Mouse (Mus musculus) midbrain, embryonic 15.5 days (tissue): ENCODE measurements at regions not wholly inside any gene's neighbourhood (a gene's known extent, or its start where the extent isn't known, plus 50 kb on each side); places are given as distances from the start of the nearest gene placed in this dataset.

Experiments used
- ATAC-seq: fragments of 200-750 bp; cut with Nextera tagmentation; replicated peaks from 2 replicates; pipeline ENCODE4 v1.8.0; 2017; ENCODE audit warnings: moderate TSS enrichment
- H3K27ac ChIP-seq: fragments of 300-500 bp; sonication (generic); 2 replicates; pipeline ENCODE4 v1.5.1; 2015; ENCODE audit warnings: mild to moderate bottlenecking, inconsistent platforms
- H3K27me3 ChIP-seq: fragments of 300-500 bp; sonication (generic); replicated peaks from 2 replicates; pipeline ENCODE4 v1.6.1; 2015; ENCODE audit warnings: inconsistent platforms
- H3K36me3 ChIP-seq: fragments of 300-500 bp; sonication (generic); replicated peaks from 2 replicates; pipeline ENCODE4 v1.6.1; 2015; ENCODE audit warnings: inconsistent platforms
- H3K4me1 ChIP-seq: fragments of 300-500 bp; sonication (generic); 2 replicates; pipeline ENCODE4 v1.6.1; 2015; ENCODE audit warnings: inconsistent platforms
- H3K4me2 ChIP-seq: fragments of 300-500 bp; sonication (generic); 2 replicates; pipeline ENCODE4 v1.6.1; 2015; ENCODE audit warnings: inconsistent platforms, mild to moderate bottlenecking, moderate library complexity
- H3K4me3 ChIP-seq: fragments of 300-500 bp; sonication (generic); 2 replicates; pipeline ENCODE4 v1.5.1; 2015; ENCODE audit warnings: mild to moderate bottlenecking, inconsistent platforms
- H3K9ac ChIP-seq: fragments of 300-500 bp; sonication (generic); 2 replicates; pipeline ENCODE4 v1.6.1; 2015; ENCODE audit warnings: mild to moderate bottlenecking, inconsistent platforms
- H3K9me3 ChIP-seq: fragments of 300-500 bp; sonication (generic); 2 replicates; pipeline ENCODE4 v1.6.1; 2016; ENCODE audit warnings: inconsistent platforms
- WGBS: fragments of 180-500 bp; shearing (Covaris S2); methylation state at CpG from one replicate; pipeline ENCODE4 v1.1.7; 2015; ENCODE audit warnings: mixed read lengths; 5-methylcytosine and 5-hydroxymethylcytosine counted together

- Histone ChIP-seq H3K9ac (no peak overlapping the region), H3K4me2 (no peak overlapping the region), H3K36me3 (no peaks in the 10 kb centered on the region), H3K4me3 (no peak overlapping the region), H3K4me1 (no peaks in the 10 kb centered on the region), H3K27me3 (0 out of 2 replicates have a peak, but pooled peaks cover 6% of the 10 kb centered on the region), H3K27ac (no peak overlapping the region), H3K9me3 (no peaks in the 10 kb centered on the region)
- ATAC-seq: no peak
- 71% methylated on average over 11 of the region's 11 CpGs for WGBS
Observed at GRCm38 (mm10) chr13:53776421-53776820, 279.1 kb downstream of the Drd1 start.

GRCm38 (mm10) chr13:53775687-53776086 is 279.8 kb downstream of the Drd1 start:
- Histone ChIP-seq H3K9me3 (no peaks in the 10 kb centered on the region), H3K27ac (no peak overlapping the region), H3K27me3 (0 out of 2 replicates have a peak, but pooled peaks cover 6% of the 10 kb centered on the region), H3K36me3 (no peaks in the 10 kb centered on the region), H3K4me3 (no peak overlapping the region), H3K4me2 (no peak overlapping the region), H3K4me1 (no peaks in the 10 kb centered on the region), H3K9ac (no peak overlapping the region)
- WGBS: 35% methylated on average over 5 of the region's 5 CpGs
- ATAC-seq: no peak

GRCm38 (mm10) chr13:53764613-53765243 is 290.8 kb downstream of the Drd1 start:
- Histone ChIP-seq H3K4me3 (no peak overlapping the region), H3K4me1 (no peaks in the 10 kb centered on the region), H3K4me2 (no peak overlapping the region), H3K9me3 (no peaks in the 10 kb centered on the region), H3K27me3 (0 out of 2 replicates have a peak, but pooled peaks cover 7% of the 10 kb centered on the region), H3K9ac (no peak overlapping the region), H3K27ac (no peak overlapping the region), H3K36me3 (no peaks in the 10 kb centered on the region)
- WGBS: 23% methylated on average over 13 of the region's 13 CpGs
- ATAC-seq: peak; percentile 66; the same call in 1 of the 2 replicates

- Histone ChIP-seq H3K9ac (no peak overlapping the region), H3K4me3 (no peak overlapping the region), H3K27me3 (no peaks in the 10 kb centered on the region), H3K27ac (no peak overlapping the region), H3K4me2 (no peak overlapping the region), H3K36me3 (no peaks in the 10 kb centered on the region), H3K9me3 (no peaks in the 10 kb centered on the region), H3K4me1 (peaks cover 18% of the 10 kb centered on the region)
- 65% methylated on average over 13 of the region's 13 CpGs for WGBS
- ATAC-seq: no peak
Observed at GRCm38 (mm10) chr13:53757576-53758237, 284.8 kb upstream of the Msx2 start.

- 55% methylated on average over 13 of the region's 13 CpGs for WGBS
- H3K9ac ChIP-seq: no peak overlapping the region
- ATAC-seq: no peak
- H3K4me1 ChIP-seq: peaks cover 18% of the 10 kb centered on the region
- no peaks in the 10 kb centered on the region for H3K9me3 ChIP-seq
- H3K27me3 ChIP-seq: 0 out of 2 replicates have a peak, but pooled peaks cover under 1% of the 10 kb centered on the region
- H3K27ac ChIP-seq: no peak overlapping the region
- H3K4me3 ChIP-seq: no peak overlapping the region
- no peaks in the 10 kb centered on the region for H3K36me3 ChIP-seq
- H3K4me2 ChIP-seq: no peak overlapping the region
Observed at GRCm38 (mm10) chr13:53756970-53757530, 284.2 kb upstream of the Msx2 start.

GRCm38 (mm10) chr13:53755046-53755615 is 282.3 kb upstream of the Msx2 start:
- H3K4me3 ChIP-seq: no peak overlapping the region
- no peak overlapping the region for H3K9ac ChIP-seq
- no peak overlapping the region; the same call in 1 of the 2 replicates for H3K4me2 ChIP-seq
- H3K4me1 ChIP-seq: peaks cover 18% of the 10 kb centered on the region
- H3K27ac ChIP-seq: peak overlapping the region; percentile 5; the same call in 1 of the 2 replicates
- 0 out of 2 replicates have a peak, but pooled peaks cover 3% of the 10 kb centered on the region for H3K27me3 ChIP-seq
- H3K36me3 ChIP-seq: no peaks in the 10 kb centered on the region
- peak; percentile 75 for ATAC-seq
- WGBS: 30% methylated on average over 11 of the region's 11 CpGs
- no peaks in the 10 kb centered on the region for H3K9me3 ChIP-seq

- H3K27me3 ChIP-seq: 0 out of 2 replicates have a peak, but pooled peaks cover 3% of the 10 kb centered on the region
- no peak overlapping the region for H3K4me3 ChIP-seq
- 78% methylated on average over 6 of the region's 6 CpGs for WGBS
Observed at GRCm38 (mm10) chr13:53753049-53753448, 280.2 kb upstream of the Msx2 start.

GRCm38 (mm10) chr13:53740981-53741380 is 268.1 kb upstream of the Msx2 start:
- Histone ChIP-seq H3K4me1 (no peaks in the 10 kb centered on the region), H3K9ac (no peak overlapping the region), H3K4me2 (no peak overlapping the region), H3K27ac (no peak overlapping the region), H3K9me3 (no peaks in the 10 kb centered on the region), H3K36me3 (no peaks in the 10 kb centered on the region), H3K4me3 (no peak overlapping the region), H3K27me3 (no peaks in the 10 kb centered on the region)
- WGBS: 88% methylated on average over 6 of the region's 6 CpGs
- no peak for ATAC-seq

More at GRCm38 (mm10) chr13:53753049-53753448, 280.2 kb upstream of the Msx2 start:
- peaks cover 18% of the 10 kb centered on the region for H3K4me1 ChIP-seq
- H3K9ac ChIP-seq: no peak overlapping the region
- no peaks in the 10 kb centered on the region for H3K9me3 ChIP-seq
- no peak for ATAC-seq
- H3K36me3 ChIP-seq: no peaks in the 10 kb centered on the region
- no peak overlapping the region for H3K27ac ChIP-seq
- no peak overlapping the region for H3K4me2 ChIP-seq

GRCm38 (mm10) chr13:53739127-53739526 is 266.3 kb upstream of the Msx2 start:
- no peak overlapping the region for H3K27ac ChIP-seq
- no peak for ATAC-seq
- H3K4me2 ChIP-seq: no peak overlapping the region
- H3K4me1 ChIP-seq: no peaks in the 10 kb centered on the region
- no peaks in the 10 kb centered on the region for H3K27me3 ChIP-seq
- WGBS: 39% methylated on average over 3 of the region's 3 CpGs
- no peaks in the 10 kb centered on the region for H3K9me3 ChIP-seq
- no peak overlapping the region for H3K9ac ChIP-seq
- H3K36me3 ChIP-seq: no peaks in the 10 kb centered on the region
- H3K4me3 ChIP-seq: no peak overlapping the region

- no peaks in the 10 kb centered on the region for H3K9me3 ChIP-seq
- 39% methylated on average over 4 of the region's 4 CpGs for WGBS
- H3K9ac ChIP-seq: no peak overlapping the region
- no peaks in the 10 kb centered on the region for H3K4me1 ChIP-seq
- ATAC-seq: no peak
- no peak overlapping the region for H3K27ac ChIP-seq
- H3K36me3 ChIP-seq: no peaks in the 10 kb centered on the region
- H3K27me3 ChIP-seq: no peaks in the 10 kb centered on the region
- no peak overlapping the region for H3K4me3 ChIP-seq
- H3K4me2 ChIP-seq: no peak overlapping the region
Observed at GRCm38 (mm10) chr13:53734944-53735343, 262.1 kb upstream of the Msx2 start.

- H3K9ac ChIP-seq: no peak overlapping the region
- H3K4me1 ChIP-seq: no peaks in the 10 kb centered on the region
- no peak overlapping the region for H3K4me3 ChIP-seq
- WGBS: 74% methylated on average over 10 of the region's 10 CpGs
- no peak for ATAC-seq
- H3K36me3 ChIP-seq: no peaks in the 10 kb centered on the region
- H3K27ac ChIP-seq: no peak overlapping the region
- no peaks in the 10 kb centered on the region for H3K27me3 ChIP-seq
- no peaks in the 10 kb centered on the region for H3K9me3 ChIP-seq
- no peak overlapping the region for H3K4me2 ChIP-seq
Observed at GRCm38 (mm10) chr13:53730259-53730902, 257.5 kb upstream of the Msx2 start.

- no peaks in the 10 kb centered on the region for H3K9me3 ChIP-seq
- WGBS: 93% methylated on average over 7 of the region's 7 CpGs
- H3K27ac ChIP-seq: no peak overlapping the region
- H3K27me3 ChIP-seq: no peaks in the 10 kb centered on the region
- no peak overlapping the region for H3K4me3 ChIP-seq
- H3K4me2 ChIP-seq: no peak overlapping the region
- ATAC-seq: no peak
- no peaks in the 10 kb centered on the region for H3K4me1 ChIP-seq
- no peak overlapping the region for H3K9ac ChIP-seq
- H3K36me3 ChIP-seq: no peaks in the 10 kb centered on the region
Observed at GRCm38 (mm10) chr13:53729848-53730247, 257.0 kb upstream of the Msx2 start.
